Mouse (Mus musculus): ENCODE measurements around the gene Gtf2i. TPM values are rescaled to one million over a fixed set of nuclear protein-coding genes. Genes with fewer than 3 reads are reported as not detected.

Gene Gtf2i
- polyA plus RNA-seq, 1 experiment from 2014 or later, result 108 TPM

DNA sequence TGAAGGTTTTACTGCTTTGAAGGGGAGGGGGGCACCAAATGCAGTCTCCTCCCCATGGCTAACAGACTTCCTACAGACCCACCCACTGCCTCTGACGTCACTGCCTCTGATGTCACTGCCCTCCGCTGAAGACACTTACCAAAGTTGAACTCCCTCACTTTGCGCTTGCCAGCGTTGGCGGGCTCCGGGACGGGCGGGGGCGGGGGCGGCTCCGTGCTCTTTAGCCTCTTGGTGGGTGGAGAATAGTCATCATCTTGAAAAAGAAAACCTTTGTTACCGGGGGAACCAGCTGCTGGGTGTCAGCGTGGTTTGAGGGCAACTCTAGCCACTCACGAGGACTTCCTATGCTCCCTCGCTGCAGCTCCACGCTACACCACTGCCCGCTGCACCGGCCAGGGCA, 48.2 kb downstream of the Gtf2i start:
- no peak overlapping the region for H3K27ac ChIP-seq (ENCODE audit: low read depth, low read length)
- no peaks in the 10 kb centered on the region for H3K4me1 ChIP-seq (replicated peaks; ENCODE audit: control insufficient read depth, insufficient read depth, low read length)
- H3K36me3 ChIP-seq (ENCODE audit: control insufficient read depth, insufficient read depth, low read length), result peaks cover 63% of the 10 kb centered on the region
- H3K27me3 ChIP-seq (replicated peaks; ENCODE audit: control insufficient read depth, insufficient read depth, low read length), result no peaks in the 10 kb centered on the region
- H3K4me2 ChIP-seq, result no peak overlapping the region
- H3K9ac ChIP-seq (ENCODE audit: low read depth, low read length), result no peak overlapping the region
- no peak overlapping the region for H3K4me3 ChIP-seq (ENCODE audit: low read depth, low read length)
- H3K9me3 ChIP-seq (ENCODE audit: control insufficient read depth, low read length), result no peaks in the 10 kb centered on the region
- DNase-seq (ENCODE audit: low spot score) (no peak), ATAC-seq (replicated peaks; ENCODE audit: low FRiP score) (no peak)
- 89% methylated on average over 18 of the region's 18 CpGs for WGBS

- Histone ChIP-seq H3K4me2 (no peak overlapping the region), H3K4me1 (replicated peaks; ENCODE audit: control insufficient read depth, insufficient read depth, low read length) (no peaks in the 10 kb centered on the region), H3K4me3 (ENCODE audit: low read depth, low read length) (no peak overlapping the region), H3K27me3 (replicated peaks; ENCODE audit: control insufficient read depth, insufficient read depth, low read length) (no peaks in the 10 kb centered on the region), H3K9ac (ENCODE audit: low read depth, low read length) (no peak overlapping the region), H3K27ac (ENCODE audit: low read depth, low read length) (no peak overlapping the region), H3K9me3 (ENCODE audit: control insufficient read depth, low read length) (no peaks in the 10 kb centered on the region), H3K36me3 (ENCODE audit: control insufficient read depth, insufficient read depth, low read length) (peaks cover 64% of the 10 kb centered on the region)
- DNase-seq (ENCODE audit: low spot score) (no peak), ATAC-seq (replicated peaks; ENCODE audit: low FRiP score) (no peak)
- WGBS, result 79% methylated on average over 2 of the region's 2 CpGs
Observed at GRCm38 (mm10) chr5:134265890-134266289, 48.7 kb downstream of the Gtf2i start.

DNA sequence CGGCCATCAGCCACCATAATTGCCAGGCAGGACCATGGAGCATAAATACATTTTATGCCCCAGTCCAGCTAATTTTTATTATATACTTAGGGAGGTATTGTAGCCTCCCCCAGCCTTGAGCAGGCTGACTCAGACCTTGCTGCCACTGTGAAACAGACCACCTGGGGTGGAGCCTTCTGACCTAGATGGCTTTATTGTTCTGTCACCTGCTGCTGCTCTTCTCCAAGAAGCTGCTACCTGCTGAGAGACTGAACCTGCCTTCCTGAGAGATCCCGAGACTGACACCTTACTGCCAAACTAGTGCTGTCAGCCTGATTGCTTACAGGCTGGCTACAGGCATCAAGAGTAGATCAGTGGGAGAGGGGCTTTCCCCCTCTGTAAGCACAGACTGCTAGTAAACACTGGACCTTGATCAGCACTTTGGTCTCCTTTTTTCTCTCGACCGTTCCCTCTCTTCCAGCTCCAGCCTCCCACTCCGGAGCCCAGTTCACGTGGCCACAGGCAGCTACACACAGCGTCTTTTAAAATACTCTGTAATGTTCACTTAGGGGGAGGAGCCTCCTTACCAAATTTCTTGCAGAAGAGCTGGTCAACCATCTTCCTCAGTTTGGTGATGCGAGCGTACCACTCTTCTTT, 54.4 kb downstream of the Gtf2i start:
- H3K36me3 ChIP-seq (ENCODE audit: control insufficient read depth, insufficient read depth, low read length), result peaks cover 85% of the 10 kb centered on the region
- no peaks in the 10 kb centered on the region for H3K27me3 ChIP-seq (replicated peaks; ENCODE audit: control insufficient read depth, insufficient read depth, low read length)
- ATAC-seq (replicated peaks; ENCODE audit: low FRiP score) (no peak), DNase-seq (ENCODE audit: low spot score) (no peak)
- no peaks in the 10 kb centered on the region for H3K9me3 ChIP-seq (ENCODE audit: control insufficient read depth, low read length)
- H3K4me3 ChIP-seq (ENCODE audit: low read depth, low read length), result no peak overlapping the region
- H3K27ac ChIP-seq (ENCODE audit: low read depth, low read length), result no peak overlapping the region
- 94% methylated on average over 9 of the region's 9 CpGs for WGBS
- no peaks in the 10 kb centered on the region for H3K4me1 ChIP-seq (replicated peaks; ENCODE audit: control insufficient read depth, insufficient read depth, low read length)
- H3K9ac ChIP-seq (ENCODE audit: low read depth, low read length), result no peak overlapping the region
- H3K4me2 ChIP-seq, result no peak overlapping the region

GRCm38 (mm10) chr5:134258934-134259333, 55.6 kb downstream of the Gtf2i start:
- ATAC-seq (replicated peaks; ENCODE audit: low FRiP score), result no peak
- no peak overlapping the region for H3K9ac ChIP-seq (ENCODE audit: low read depth, low read length)
- H3K27ac ChIP-seq (ENCODE audit: low read depth, low read length), result no peak overlapping the region
- no peak for DNase-seq (ENCODE audit: low spot score)
- 89% methylated on average over 2 of the region's 2 CpGs for WGBS
- peaks cover 84% of the 10 kb centered on the region for H3K36me3 ChIP-seq (ENCODE audit: control insufficient read depth, insufficient read depth, low read length)
- H3K27me3 ChIP-seq (replicated peaks; ENCODE audit: control insufficient read depth, insufficient read depth, low read length), result no peaks in the 10 kb centered on the region
- no peak overlapping the region for H3K4me2 ChIP-seq
- no peak overlapping the region for H3K4me3 ChIP-seq (ENCODE audit: low read depth, low read length)
- H3K4me1 ChIP-seq (replicated peaks; ENCODE audit: control insufficient read depth, insufficient read depth, low read length), result no peaks in the 10 kb centered on the region
- no peaks in the 10 kb centered on the region for H3K9me3 ChIP-seq (ENCODE audit: control insufficient read depth, low read length)

DNA sequence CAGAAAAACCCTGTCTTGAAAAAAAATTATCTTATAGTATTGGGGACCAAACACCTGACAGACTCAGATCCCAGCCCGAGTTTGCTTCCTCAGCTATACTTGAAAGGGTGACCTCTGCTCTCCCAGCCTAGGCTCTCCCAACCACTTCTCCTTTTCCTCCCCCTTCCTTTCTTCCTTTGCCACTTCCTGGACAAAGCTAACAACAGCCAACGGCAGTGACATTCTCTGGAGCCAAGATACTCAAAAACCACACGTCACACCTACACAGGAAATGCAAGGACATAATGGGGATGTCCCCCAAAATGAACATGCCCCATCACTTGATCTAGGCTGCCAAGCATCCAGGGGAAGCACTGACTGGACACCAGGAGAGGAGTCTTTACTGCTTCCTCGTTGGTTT, 56.2 kb downstream of the Gtf2i start:
- no peaks in the 10 kb centered on the region for H3K27me3 ChIP-seq (replicated peaks; ENCODE audit: control insufficient read depth, insufficient read depth, low read length)
- 54% methylated on average over 4 of the region's 4 CpGs for WGBS
- no peak overlapping the region for H3K9ac ChIP-seq (ENCODE audit: low read depth, low read length)
- H3K4me1 ChIP-seq (replicated peaks; ENCODE audit: control insufficient read depth, insufficient read depth, low read length), result no peaks in the 10 kb centered on the region
- ATAC-seq (replicated peaks; ENCODE audit: low FRiP score) (no peak), DNase-seq (ENCODE audit: low spot score) (no peak)
- H3K27ac ChIP-seq (ENCODE audit: low read depth, low read length), result no peak overlapping the region
- no peak overlapping the region for H3K4me2 ChIP-seq
- H3K4me3 ChIP-seq (ENCODE audit: low read depth, low read length), result no peak overlapping the region
- H3K36me3 ChIP-seq (ENCODE audit: control insufficient read depth, insufficient read depth, low read length), result peaks cover 84% of the 10 kb centered on the region
- H3K9me3 ChIP-seq (ENCODE audit: control insufficient read depth, low read length), result no peaks in the 10 kb centered on the region

GRCm38 (mm10) chr5:134257349-134258031, 57.1 kb downstream of the Gtf2i start:
- Histone ChIP-seq H3K9me3 (ENCODE audit: control insufficient read depth, low read length) (no peaks in the 10 kb centered on the region), H3K4me2 (no peak overlapping the region), H3K27me3 (replicated peaks; ENCODE audit: control insufficient read depth, insufficient read depth, low read length) (no peaks in the 10 kb centered on the region), H3K9ac (ENCODE audit: low read depth, low read length) (no peak overlapping the region), H3K36me3 (ENCODE audit: control insufficient read depth, insufficient read depth, low read length) (peaks cover 83% of the 10 kb centered on the region), H3K4me1 (replicated peaks; ENCODE audit: control insufficient read depth, insufficient read depth, low read length) (no peaks in the 10 kb centered on the region), H3K4me3 (ENCODE audit: low read depth, low read length) (no peak overlapping the region), H3K27ac (ENCODE audit: low read depth, low read length) (no peak overlapping the region; the same call in 1 of the 2 replicates)
- ATAC-seq (replicated peaks; ENCODE audit: low FRiP score), result no peak
- no peak for DNase-seq (ENCODE audit: low spot score)
- 85% methylated on average over 13 of the region's 13 CpGs for WGBS

DNA sequence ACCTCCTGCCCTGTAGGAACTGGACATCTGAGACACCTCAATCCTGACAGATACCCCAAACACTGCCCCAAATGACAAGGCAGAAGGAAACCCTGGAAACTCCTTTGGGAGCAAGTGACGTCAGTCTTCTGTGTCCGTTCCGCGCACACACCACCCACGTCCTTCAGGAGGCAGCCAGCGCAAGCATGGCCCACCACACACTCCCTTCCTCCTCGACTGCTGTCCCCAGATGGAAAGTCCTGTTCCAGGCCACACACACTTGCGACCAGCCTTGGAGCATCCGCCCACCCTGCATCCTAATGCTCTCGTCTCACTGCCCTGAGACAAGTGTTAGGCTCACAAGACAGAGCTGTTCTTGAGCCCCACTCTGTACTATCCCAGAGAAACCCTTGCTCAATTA, 59.3 kb downstream of the Gtf2i start:
- ATAC-seq (replicated peaks; ENCODE audit: low FRiP score), result no peak
- H3K4me3 ChIP-seq (ENCODE audit: low read depth, low read length), result no peak overlapping the region
- H3K4me2 ChIP-seq, result no peak overlapping the region
- WGBS, result 93% methylated on average over 10 of the region's 10 CpGs
- H3K27me3 ChIP-seq (replicated peaks; ENCODE audit: control insufficient read depth, insufficient read depth, low read length), result no peaks in the 10 kb centered on the region
- H3K4me1 ChIP-seq (replicated peaks; ENCODE audit: control insufficient read depth, insufficient read depth, low read length), result no peaks in the 10 kb centered on the region
- no peak overlapping the region for H3K9ac ChIP-seq (ENCODE audit: low read depth, low read length)
- no peaks in the 10 kb centered on the region for H3K9me3 ChIP-seq (ENCODE audit: control insufficient read depth, low read length)
- H3K36me3 ChIP-seq (ENCODE audit: control insufficient read depth, insufficient read depth, low read length), result peaks cover 83% of the 10 kb centered on the region
- DNase-seq (ENCODE audit: low spot score), result no peak
- no peak overlapping the region for H3K27ac ChIP-seq (ENCODE audit: low read depth, low read length)

DNA sequence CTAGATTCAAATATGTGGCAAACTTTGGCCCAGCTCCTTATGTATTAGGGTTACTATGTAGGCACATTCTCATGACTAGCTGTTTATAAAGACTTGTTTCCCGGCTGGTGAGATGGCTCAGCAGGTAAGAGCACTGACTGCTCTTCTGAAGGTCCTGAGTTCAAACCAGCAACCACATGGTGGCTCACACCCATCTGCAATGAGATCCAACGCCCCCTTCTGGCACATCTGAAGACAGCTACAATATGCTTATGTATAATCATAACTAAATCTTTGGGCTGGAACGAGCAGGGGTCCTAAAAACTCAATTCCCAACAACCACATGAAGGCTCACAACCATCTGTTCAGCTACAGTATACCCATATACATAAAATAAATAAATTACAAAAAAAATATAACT, 60.8 kb downstream of the Gtf2i start:
- Histone ChIP-seq H3K4me3 (ENCODE audit: low read depth, low read length) (no peak overlapping the region), H3K9ac (ENCODE audit: low read depth, low read length) (no peak overlapping the region), H3K4me1 (replicated peaks; ENCODE audit: control insufficient read depth, insufficient read depth, low read length) (no peaks in the 10 kb centered on the region), H3K4me2 (no peak overlapping the region), H3K36me3 (ENCODE audit: control insufficient read depth, insufficient read depth, low read length) (peaks cover 83% of the 10 kb centered on the region), H3K27me3 (replicated peaks; ENCODE audit: control insufficient read depth, insufficient read depth, low read length) (no peaks in the 10 kb centered on the region), H3K9me3 (ENCODE audit: control insufficient read depth, low read length) (no peaks in the 10 kb centered on the region), H3K27ac (ENCODE audit: low read depth, low read length) (no peak overlapping the region)
- DNase-seq (ENCODE audit: low spot score), result no peak
- WGBS, result 69% methylated on average over 3 of the region's 3 CpGs
- ATAC-seq (replicated peaks; ENCODE audit: low FRiP score), result no peak

GRCm38 (mm10) chr5:134251083-134251482, 63.5 kb downstream of the Gtf2i start:
- WGBS, result 96% methylated on average over 4 of the region's 4 CpGs
- Histone ChIP-seq H3K27ac (ENCODE audit: low read depth, low read length) (no peak overlapping the region), H3K9me3 (ENCODE audit: control insufficient read depth, low read length) (no peaks in the 10 kb centered on the region), H3K27me3 (replicated peaks; ENCODE audit: control insufficient read depth, insufficient read depth, low read length) (no peaks in the 10 kb centered on the region), H3K9ac (ENCODE audit: low read depth, low read length) (no peak overlapping the region), H3K4me3 (ENCODE audit: low read depth, low read length) (no peak overlapping the region), H3K36me3 (ENCODE audit: control insufficient read depth, insufficient read depth, low read length) (peaks cover 91% of the 10 kb centered on the region), H3K4me2 (no peak overlapping the region), H3K4me1 (replicated peaks; ENCODE audit: control insufficient read depth, insufficient read depth, low read length) (no peaks in the 10 kb centered on the region)
- DNase-seq (ENCODE audit: low spot score) (no peak), ATAC-seq (replicated peaks; ENCODE audit: low FRiP score) (no peak)

Data from liver, embryonic 11.5 days (tissue).